Mouse (Mus musculus) cortical plate, adult 2 months (tissue): ENCODE measurements around the gene Gba2. TPM values are rescaled to one million over a fixed set of nuclear protein-coding genes. Genes with fewer than 3 reads are reported as not detected.

Experiments used
- H3K27ac ChIP-seq: fragments of 200-500 bp; 2 replicates; pipeline ENCODE4 v1.5.1; 2012; ENCODE audit warnings: low read length, control low read depth, inconsistent platforms; ENCODE audit not compliant: insufficient read depth
- H3K4me1 ChIP-seq: fragments of 200-500 bp; 2 replicates; pipeline ENCODE4 v1.6.1; 2011; ENCODE audit warnings: low read length; ENCODE audit not compliant: control insufficient read depth, insufficient read depth
- H3K4me3 ChIP-seq: fragments of 200-500 bp; 2 replicates; pipeline ENCODE4 v1.5.1; 2011; ENCODE audit warnings: mild to moderate bottlenecking, low read length, control low read depth; ENCODE audit not compliant: insufficient read depth
- CTCF ChIP-seq: fragments of 200-500 bp; IDR thresholded peaks from 2 replicates; pipeline ENCODE4 v1.5.1; 2011; ENCODE audit warnings: mild to moderate bottlenecking, control low read depth, low read length; ENCODE audit not compliant: insufficient read depth; ENCODE audit errors: extremely low read depth
- POLR2A ChIP-seq: fragments of 200-500 bp; IDR thresholded peaks from 2 replicates; pipeline ENCODE4 v1.6.1; 2011; ENCODE audit warnings: mild to moderate bottlenecking, low read length, control low read depth; ENCODE audit not compliant: insufficient read depth; ENCODE audit errors: extremely low read depth
- polyA plus RNA-seq: library from polyadenylated mRNA; depleted of rRNA; stranded (reverse); fragments of >200 nt; gene quantifications from 2 replicates; pipeline ENCODE4 v1.2.3, GENCODE M21; 2012

Gene Gba2
- polyA plus RNA-seq, 1 experiment = 96.7 TPM

DNA sequence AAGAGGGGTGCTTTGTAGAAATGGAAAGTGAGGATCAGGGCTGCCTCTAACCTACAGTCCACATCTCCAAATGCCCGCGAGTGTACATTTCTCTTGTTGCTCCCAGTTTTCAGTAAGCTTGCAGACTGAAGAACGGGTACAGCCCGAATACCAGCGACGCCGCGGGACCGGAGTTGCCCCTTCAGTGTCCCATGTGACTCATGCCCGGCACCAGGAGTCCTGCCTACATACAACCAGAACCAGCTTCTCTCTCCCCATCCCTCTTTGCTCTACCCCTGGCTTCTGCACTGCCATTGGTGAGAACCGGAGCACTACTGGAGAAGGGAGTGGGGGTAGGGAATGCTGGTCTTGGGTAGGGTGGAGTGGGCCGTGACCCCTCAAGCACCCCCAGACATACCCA, 2.7 kb upstream of the Gba2 start:
- Histone ChIP-seq H3K4me1 (peaks cover 10% of the 10 kb centered on the region), H3K4me3 (no peak overlapping the region), H3K27ac (no peak overlapping the region)
- TF ChIP-seq CTCF = no peak
- TF ChIP-seq POLR2A = no peak

DNA sequence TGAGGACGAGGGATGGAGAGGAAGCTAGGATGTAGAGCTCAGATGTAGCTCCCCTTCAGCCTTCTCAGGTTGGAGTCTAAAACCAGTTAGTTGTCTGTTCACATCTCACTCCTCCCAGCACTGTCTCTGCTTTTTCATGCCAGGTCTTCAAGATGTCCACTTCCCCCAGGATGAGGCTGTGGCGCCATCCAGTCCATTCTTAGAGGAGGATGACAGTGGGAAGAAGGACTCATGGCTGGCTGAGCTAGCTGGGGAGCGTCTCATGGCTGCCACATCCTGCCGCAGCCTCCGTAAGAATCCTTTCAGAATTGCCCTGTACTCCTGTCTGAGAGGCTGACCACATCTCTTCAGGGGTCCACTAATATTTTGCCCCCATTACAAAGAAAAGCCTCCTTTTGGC, 2.0 kb upstream of the Gba2 start:
- TF ChIP-seq POLR2A = no peak
- Histone ChIP-seq H3K27ac (no peak overlapping the region), H3K4me3 (no peak overlapping the region), H3K4me1 (peaks cover 12% of the 10 kb centered on the region)

DNA sequence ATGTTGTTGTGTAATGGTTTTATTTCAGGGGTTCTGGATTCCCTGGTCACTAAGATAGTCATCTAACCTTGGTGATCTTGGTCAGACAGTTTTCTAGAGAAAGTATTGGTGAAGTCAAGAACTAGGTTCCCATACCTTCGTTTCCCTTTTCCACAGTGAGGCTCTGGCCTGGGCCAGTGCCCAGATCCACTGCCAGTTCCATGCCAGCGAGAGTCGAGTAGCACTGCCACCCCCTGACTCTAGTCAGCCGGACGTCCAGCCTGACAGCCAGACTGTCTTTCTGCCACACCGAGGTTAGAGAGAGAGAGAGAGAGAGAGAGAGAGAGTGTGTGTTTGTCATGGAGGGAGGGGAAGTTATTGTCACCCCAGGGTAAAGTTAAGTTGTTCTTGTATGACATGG, 1.1 kb upstream of the Gba2 start:
- Histone ChIP-seq H3K27ac (no peak overlapping the region), H3K4me3 (peak overlapping the region; percentile 82; the same call in 1 of the 2 replicates), H3K4me1 (peaks cover 12% of the 10 kb centered on the region)
- TF ChIP-seq CTCF = no peak
- no peak for TF ChIP-seq POLR2A

DNA sequence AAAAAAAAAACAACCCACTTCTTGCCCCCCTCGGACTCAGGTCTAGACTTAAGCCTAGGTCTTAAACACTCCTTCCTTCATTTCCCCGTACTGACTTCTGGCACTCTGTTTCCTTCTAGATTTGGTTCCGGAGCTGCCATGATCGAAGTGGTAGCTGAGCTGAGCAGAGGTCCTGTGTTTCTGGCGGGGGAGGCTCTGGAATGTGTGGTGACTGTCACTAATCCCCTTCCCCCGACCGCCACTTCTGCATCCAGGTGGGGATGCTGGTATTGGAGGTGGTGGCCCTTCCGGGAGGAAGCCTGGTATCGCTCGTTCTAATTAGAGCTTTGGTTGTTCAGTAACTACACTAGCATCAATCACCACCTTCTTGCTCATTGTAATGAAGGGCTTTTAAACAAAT, 583 bp upstream of the Gba2 start:
- H3K4me3 ChIP-seq = peak overlapping the region; percentile 82
- TF ChIP-seq POLR2A (no peak), CTCF (no peak)
- peaks cover 12% of the 10 kb centered on the region for H3K4me1 ChIP-seq
- no peak overlapping the region for H3K27ac ChIP-seq

DNA sequence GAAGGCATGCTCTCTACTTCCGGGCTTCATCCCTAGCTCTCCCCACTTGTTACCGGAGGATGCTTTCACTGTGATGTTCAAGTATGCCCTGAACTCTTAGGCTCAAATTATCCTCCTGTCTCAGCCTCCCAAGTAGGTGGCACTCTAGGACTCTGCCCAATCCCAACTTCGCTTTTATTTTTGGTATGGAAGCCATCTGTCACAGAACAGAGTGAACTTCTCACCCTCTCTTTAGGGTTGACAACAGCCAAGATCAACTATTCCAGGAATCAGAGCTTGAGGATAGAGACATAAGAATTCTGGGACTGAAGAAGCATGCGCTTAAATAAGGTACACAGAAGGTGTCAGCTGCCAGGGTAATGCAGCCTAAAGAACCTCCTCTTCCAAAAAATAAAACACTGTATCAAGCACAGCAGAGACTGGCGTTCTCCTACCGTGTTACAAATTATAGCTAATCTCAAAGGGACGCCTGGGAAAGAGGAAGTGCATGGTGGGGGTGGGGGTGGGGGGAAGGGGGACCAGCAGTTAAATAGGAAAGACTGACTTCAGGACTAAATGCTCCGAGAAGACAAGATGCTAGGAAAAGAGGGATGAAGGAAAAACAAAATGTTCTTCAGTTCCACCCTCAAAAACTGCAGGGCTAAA, 1.3 kb downstream of the Gba2 start:
- H3K27ac ChIP-seq = peak overlapping the region; percentile 80; the same call in 1 of the 2 replicates

DNA sequence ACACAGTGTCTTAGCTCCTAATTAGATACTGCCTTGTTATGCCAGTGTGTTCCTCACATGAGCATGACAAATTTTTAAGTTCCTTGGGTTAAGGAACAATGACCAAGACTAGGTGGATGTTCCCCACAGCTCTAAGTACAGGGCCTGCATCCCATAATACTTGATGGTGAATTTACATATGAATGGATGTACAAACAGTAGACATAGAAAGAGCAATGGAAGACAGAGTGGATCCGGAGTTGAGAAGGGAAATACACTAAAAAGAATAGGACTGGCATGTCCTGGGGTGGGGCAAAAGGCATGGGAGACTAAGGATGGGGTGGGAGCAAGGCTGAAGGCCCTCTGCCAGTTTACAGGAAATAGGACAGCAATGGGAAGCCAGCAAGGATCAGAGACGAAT, 3.3 kb downstream of the Gba2 start:
- Histone ChIP-seq H3K4me3 (peak overlapping the region; percentile 82; the same call in 1 of the 2 replicates), H3K4me1 (peaks cover 12% of the 10 kb centered on the region), H3K27ac (no peak overlapping the region)
- TF ChIP-seq POLR2A (no peak), CTCF (no peak)

More for the DNA sequence above, 1.3 kb downstream of the Gba2 start:
- Histone ChIP-seq H3K4me3 (peak overlapping the region; percentile 82), H3K4me1 (peaks cover 12% of the 10 kb centered on the region)
- TF ChIP-seq POLR2A = no peak

DNA sequence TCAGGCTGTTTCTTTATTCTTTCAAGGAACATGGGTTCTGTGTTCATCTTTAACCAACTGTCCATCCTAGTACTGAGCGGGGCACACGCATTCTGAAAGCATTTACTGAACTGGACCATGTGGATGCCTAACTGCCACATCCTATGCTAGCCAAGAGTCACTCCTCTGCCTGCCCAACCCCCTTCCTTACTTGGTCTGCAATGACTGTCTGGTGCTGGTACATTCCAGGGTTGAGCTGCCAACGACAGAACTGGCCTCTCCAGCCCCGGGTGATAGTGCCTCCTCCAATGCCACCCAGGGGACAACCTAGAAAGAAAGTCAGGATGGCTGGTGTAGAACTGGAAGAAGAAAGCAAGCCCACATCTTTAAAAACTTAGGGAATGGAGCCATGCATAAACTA, 5.1 kb downstream of the Gba2 start:
- Histone ChIP-seq H3K4me1 (peaks cover 10% of the 10 kb centered on the region; the same call in 1 of the 2 replicates), H3K4me3 (no peak overlapping the region), H3K27ac (no peak overlapping the region)
- TF ChIP-seq CTCF (no peak), POLR2A (no peak)

DNA sequence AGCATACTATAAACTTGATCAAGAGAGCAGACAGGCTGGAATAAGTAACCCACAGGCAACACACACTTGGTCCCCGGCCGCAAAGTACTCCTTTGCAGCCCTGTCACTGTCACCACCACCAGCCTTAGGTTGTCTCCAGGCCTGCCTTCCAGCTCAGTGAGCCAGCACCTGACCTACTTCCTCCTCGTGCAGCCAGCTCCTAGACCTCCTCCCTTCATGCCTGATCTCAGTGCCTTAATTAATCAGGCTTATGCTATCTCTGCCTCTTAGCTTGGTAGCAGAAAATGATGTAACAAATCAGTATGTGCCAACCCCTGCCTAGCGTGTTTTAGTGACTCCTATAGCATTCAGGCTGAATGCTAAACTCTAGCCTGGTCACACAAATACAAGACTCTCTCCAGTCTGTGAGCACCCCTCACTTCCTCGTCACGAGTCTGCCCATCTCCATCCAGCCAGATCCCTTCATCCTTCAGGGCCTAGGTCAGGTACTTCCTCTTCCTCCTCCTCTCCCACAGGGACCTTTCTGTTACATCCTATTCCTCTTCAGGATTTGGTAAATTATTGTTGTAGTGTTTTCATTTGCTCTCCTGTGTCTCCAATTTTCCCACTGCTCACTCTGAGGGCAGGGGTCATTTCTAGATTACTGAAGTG, 7.2 kb downstream of the Gba2 start:
- H3K4me3 ChIP-seq = no peak overlapping the region
- H3K27ac ChIP-seq = no peak overlapping the region
- TF ChIP-seq POLR2A = no peak
- TF ChIP-seq CTCF = no peak
- peaks cover 4% of the 10 kb centered on the region; the same call in 1 of the 2 replicates for H3K4me1 ChIP-seq

DNA sequence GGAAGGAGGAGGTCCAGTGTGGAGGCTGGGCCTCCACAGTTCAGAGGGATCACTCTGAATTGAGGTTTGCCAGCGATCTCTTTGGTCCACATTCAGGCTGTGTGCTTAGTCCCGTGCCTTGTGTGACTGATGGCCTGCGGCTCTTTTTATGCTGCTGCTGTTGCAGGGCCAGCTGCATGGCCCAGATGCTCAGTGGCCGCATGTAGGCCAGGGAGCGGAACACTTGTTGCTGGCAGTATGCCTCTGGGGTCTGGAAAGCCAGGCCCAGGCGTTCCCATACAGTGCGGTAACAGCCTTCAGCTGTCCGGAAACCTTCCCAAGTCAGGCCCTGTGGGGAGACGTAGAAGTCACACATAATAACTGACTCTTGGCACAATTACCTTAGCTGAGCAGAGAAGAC, 11.5 kb downstream of the Gba2 start:
- Histone ChIP-seq H3K27ac (no peak overlapping the region), H3K4me3 (no peak overlapping the region), H3K4me1 (peaks cover 6% of the 10 kb centered on the region)
- TF ChIP-seq CTCF (no peak), POLR2A (no peak)

DNA sequence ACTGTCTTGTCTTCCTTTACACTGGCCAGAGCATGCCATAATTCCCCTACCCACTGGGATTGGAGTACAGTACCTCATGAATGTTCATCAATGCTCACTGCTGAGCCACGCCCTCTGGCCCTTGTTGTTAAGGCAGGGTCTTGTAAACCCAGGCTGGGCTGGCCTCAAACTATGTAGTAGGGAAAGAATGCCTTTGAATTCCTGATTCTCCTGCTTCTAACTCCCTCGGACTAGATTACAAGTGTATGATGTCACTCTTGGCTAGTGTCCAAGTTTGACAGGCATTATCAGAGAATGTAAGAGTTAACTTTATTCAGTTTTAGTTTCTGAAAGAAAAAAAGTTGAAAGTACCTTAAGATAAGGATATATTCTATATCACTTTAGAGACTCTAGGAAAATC, 14.4 kb downstream of the Gba2 start:
- Histone ChIP-seq H3K4me1 (peaks cover 8% of the 10 kb centered on the region), H3K4me3 (peak overlapping the region; percentile 71; the same call in 1 of the 2 replicates), H3K27ac (no peak overlapping the region)
- TF ChIP-seq POLR2A = no peak
- TF ChIP-seq CTCF = no peak

DNA sequence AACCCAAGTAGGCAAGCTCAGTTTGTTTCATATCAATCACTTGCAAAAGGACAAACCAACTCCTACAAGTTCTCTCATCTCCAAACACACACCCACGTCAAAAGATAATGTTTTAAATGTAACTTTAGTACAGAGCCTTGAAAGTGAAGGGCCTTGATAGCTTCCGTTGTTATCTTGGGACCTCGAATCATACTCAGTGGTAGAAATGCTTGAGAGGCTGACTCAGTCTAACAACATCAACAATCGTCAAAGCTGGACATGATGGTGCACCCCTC, 15.1 kb downstream of the Gba2 start:
- Histone ChIP-seq H3K4me1 (peaks cover 8% of the 10 kb centered on the region), H3K4me3 (peak overlapping the region; percentile 71; the same call in 1 of the 2 replicates), H3K27ac (no peak overlapping the region)
- TF ChIP-seq CTCF (no peak), POLR2A (no peak)
